Mouse (Mus musculus): ENCODE results near the gene Nupr1l.

Gene Nupr1l

GRCm38 (mm10) chr5:129918065-129918651 is 9.8 kb downstream of the Nupr1l start:
- no peak for DNase-seq

GRCm38 (mm10) chr5:129918752-129919151 is 10.4 kb downstream of the Nupr1l start:
- no peak for DNase-seq

GRCm38 (mm10) chr5:129919320-129919719 is 11.0 kb downstream of the Nupr1l start:
- no peak for DNase-seq

- no peak for DNase-seq
These were observed 13.6 kb downstream of the Nupr1l start for GRCm38 (mm10) chr5:129921972-129922371.

- no peak for DNase-seq
These were observed 16.6 kb downstream of the Nupr1l start for GRCm38 (mm10) chr5:129924820-129925452.

- DNase-seq = no peak
These were observed 17.6 kb downstream of the Nupr1l start for GRCm38 (mm10) chr5:129925933-129926332.

GRCm38 (mm10) chr5:129929924-129930855 is 21.9 kb downstream of the Nupr1l start:
- DNase-seq = no peak

- no peak for DNase-seq
These were observed 28.6 kb downstream of the Nupr1l start for GRCm38 (mm10) chr5:129936941-129937340.

- DNase-seq = peak; percentile 51
These were observed 31.9 kb downstream of the Nupr1l start for GRCm38 (mm10) chr5:129940281-129940680.

GRCm38 (mm10) chr5:129940736-129941494 is 32.6 kb downstream of the Nupr1l start:
- no peak for DNase-seq

GRCm38 (mm10) chr5:129941495-129942045 is 33.2 kb downstream of the Nupr1l start, which contains the start of gene Vkorc1l1:
Gene Vkorc1l1, plus strand, starts transcription at chr5:129941970.
- peak; percentile 98 for DNase-seq

GRCm38 (mm10) chr5:129942073-129942939 is 34.0 kb downstream of the Nupr1l start:
- DNase-seq = peak; percentile 73

GRCm38 (mm10) chr5:129943402-129943801 is 35.1 kb downstream of the Nupr1l start:
- no peak for DNase-seq

- DNase-seq = no peak
These were observed 39.2 kb downstream of the Nupr1l start for GRCm38 (mm10) chr5:129947528-129948033.

- DNase-seq = no peak
These were observed 43.8 kb downstream of the Nupr1l start for GRCm38 (mm10) chr5:129952143-129952542.

- peak; percentile 55 for DNase-seq
These were observed 46.3 kb downstream of the Nupr1l start for GRCm38 (mm10) chr5:129954473-129955254.

GRCm38 (mm10) chr5:129955792-129956191 is 47.5 kb downstream of the Nupr1l start:
- DNase-seq = no peak

GRCm38 (mm10) chr5:129963224-129963623 is 54.9 kb downstream of the Nupr1l start:
- DNase-seq = no peak

All from cerebellum, adult 9-11 months (tissue).